Mouse (Mus musculus): ENCODE data around the gene Sarnp. TPM values are rescaled to one million over a fixed set of nuclear protein-coding genes. Genes with fewer than 3 reads are reported as not detected.

Gene Sarnp
- 233 and 234 TPM in 2 replicates for polyA plus RNA-seq (2014; fragmentation: Nextera tagmentation; extraction: Ambion mirVana)

DNA sequence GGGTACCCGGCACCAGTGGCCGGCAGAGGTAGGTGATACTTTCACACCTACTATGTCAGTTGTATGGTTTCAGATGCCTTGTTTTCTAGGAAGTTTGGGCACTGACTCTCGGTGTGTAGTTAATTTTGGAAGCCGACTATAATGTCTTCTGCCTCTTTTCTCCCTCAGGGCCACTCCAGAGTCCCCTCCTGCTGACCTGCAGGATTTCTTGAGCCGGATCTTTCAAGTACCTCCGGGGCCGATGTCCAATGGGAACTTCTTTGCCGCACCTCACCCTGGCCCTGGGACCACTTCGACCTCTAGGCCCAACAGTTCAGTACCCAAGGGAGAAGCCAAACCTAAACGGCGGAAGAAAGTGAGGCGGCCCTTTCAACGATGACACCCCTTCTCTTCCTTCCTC is at the start of gene Sarnp:
Gene Sarnp (plus strand): TSS at position 301 of the 400 bp plus-strand sequence.
- peaks cover 10% of the 10 kb centered on the region for H3K36me3 ChIP-seq (ENCODE audit: control insufficient read depth, insufficient read depth, low read length)
- 89% methylated on average over 13 of the region's 13 CpGs for WGBS
- no peaks in the 10 kb centered on the region for H3K27me3 ChIP-seq (ENCODE audit: control insufficient read depth, insufficient read depth, low read length)
- no peak for ATAC-seq (ENCODE audit: insufficient read depth, low FRiP score, low TSS enrichment)
- no peak within 1 kb of the TSS for H3K4me3 ChIP-seq (ENCODE audit: low read depth, low read length)
- no peak for DNase-seq (ENCODE audit: low spot score)
- H3K9me3 ChIP-seq (ENCODE audit: control insufficient read depth, low read length), result no peaks in the 10 kb centered on the region
- H3K4me1 ChIP-seq (ENCODE audit: control insufficient read depth, insufficient read depth, low read length), result no peaks in the 10 kb centered on the region
- H3K4me2 ChIP-seq (ENCODE audit: low read depth), result no peak within 1 kb of the TSS
- H3K9ac ChIP-seq (ENCODE audit: low read length), result no peak within 1 kb of the TSS
- no peak within 1 kb of the TSS for H3K27ac ChIP-seq (ENCODE audit: low read depth, low read length)

DNA sequence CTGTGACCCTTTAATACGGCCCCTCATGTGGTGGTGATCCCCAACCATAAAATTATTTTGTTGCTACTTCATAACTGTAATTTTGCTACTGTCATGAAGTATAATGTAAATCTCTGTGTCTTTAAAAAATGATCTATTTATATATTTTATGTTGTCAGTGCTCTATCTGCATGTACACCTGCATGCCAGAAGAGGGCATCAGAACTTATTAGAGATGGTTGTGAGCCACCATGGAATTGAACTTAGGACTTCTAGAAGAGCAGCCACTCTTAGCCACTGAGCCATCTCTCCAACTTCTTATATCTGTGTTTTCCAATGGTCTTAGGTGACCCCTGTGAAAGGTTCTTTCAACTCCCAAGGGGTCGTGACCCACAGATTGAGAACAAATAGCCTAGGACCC is 44.2 kb upstream of the Sarnp start:
- ATAC-seq (ENCODE audit: insufficient read depth, low FRiP score, low TSS enrichment) (no peak), DNase-seq (ENCODE audit: low spot score) (no peak)
- Histone ChIP-seq H3K4me3 (ENCODE audit: low read depth, low read length) (no peak overlapping the region), H3K27ac (ENCODE audit: low read depth, low read length) (no peak overlapping the region), H3K9ac (ENCODE audit: low read length) (no peak overlapping the region), H3K27me3 (ENCODE audit: control insufficient read depth, insufficient read depth, low read length) (no peaks in the 10 kb centered on the region), H3K9me3 (ENCODE audit: control insufficient read depth, low read length) (no peaks in the 10 kb centered on the region), H3K4me2 (ENCODE audit: low read depth) (no peak overlapping the region), H3K36me3 (ENCODE audit: control insufficient read depth, insufficient read depth, low read length) (no peaks in the 10 kb centered on the region), H3K4me1 (ENCODE audit: control insufficient read depth, insufficient read depth, low read length) (no peaks in the 10 kb centered on the region)
- WGBS, result 88% methylated on average over 2 of the region's 2 CpGs

DNA sequence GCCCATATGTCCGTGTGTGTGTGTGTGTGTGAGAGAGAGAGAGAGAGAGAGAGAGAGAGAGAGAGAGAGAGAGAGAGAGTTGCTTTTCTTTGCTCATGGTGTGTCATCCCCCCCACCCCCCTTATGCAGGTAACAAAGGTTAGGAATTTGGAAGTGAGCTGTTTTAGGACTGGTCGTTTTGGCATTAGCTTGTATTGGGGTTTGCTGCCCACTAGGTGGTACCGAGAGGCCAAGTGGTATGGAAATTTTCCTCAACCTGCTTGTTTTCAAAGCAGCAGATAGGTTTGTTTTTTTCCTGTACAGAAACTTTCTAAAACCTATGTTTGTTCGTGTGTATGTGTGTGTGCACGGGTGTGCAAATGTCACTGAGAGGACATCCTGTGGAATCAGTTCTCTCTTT is 43.4 kb upstream of the Sarnp start:
- H3K4me1 ChIP-seq (ENCODE audit: control insufficient read depth, insufficient read depth, low read length), result no peaks in the 10 kb centered on the region
- H3K4me2 ChIP-seq (ENCODE audit: low read depth), result no peak overlapping the region
- H3K27me3 ChIP-seq (ENCODE audit: control insufficient read depth, insufficient read depth, low read length), result no peaks in the 10 kb centered on the region
- H3K27ac ChIP-seq (ENCODE audit: low read depth, low read length), result no peak overlapping the region
- no peak overlapping the region for H3K9ac ChIP-seq (ENCODE audit: low read length)
- ATAC-seq (ENCODE audit: insufficient read depth, low FRiP score, low TSS enrichment) (no peak), DNase-seq (ENCODE audit: low spot score) (no peak)
- H3K4me3 ChIP-seq (ENCODE audit: low read depth, low read length), result no peak overlapping the region
- WGBS, result 34% methylated on average over 5 of the region's 5 CpGs
- H3K9me3 ChIP-seq (ENCODE audit: control insufficient read depth, low read length), result no peaks in the 10 kb centered on the region
- no peaks in the 10 kb centered on the region for H3K36me3 ChIP-seq (ENCODE audit: control insufficient read depth, insufficient read depth, low read length)

DNA sequence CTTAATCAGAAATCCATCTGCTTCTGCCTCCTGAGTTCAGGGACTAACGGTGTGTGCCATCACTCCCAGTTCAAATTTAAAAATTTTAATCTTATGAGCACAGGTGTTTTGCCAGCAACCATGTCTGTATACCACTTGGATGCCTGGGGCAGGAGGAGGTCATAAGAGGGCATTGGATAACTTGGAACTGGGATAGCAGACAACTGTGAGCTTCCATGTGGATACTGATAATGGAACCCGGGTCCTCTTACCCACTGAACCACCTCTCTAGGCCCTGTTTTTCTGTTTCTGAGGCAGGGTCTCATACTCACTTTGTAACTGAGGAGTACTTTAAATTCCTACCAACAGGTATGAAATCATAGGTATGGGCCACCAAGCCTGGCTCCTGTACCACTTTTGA is 38.7 kb upstream of the Sarnp start:
- Histone ChIP-seq H3K27me3 (ENCODE audit: control insufficient read depth, insufficient read depth, low read length) (no peaks in the 10 kb centered on the region), H3K27ac (ENCODE audit: low read depth, low read length) (no peak overlapping the region), H3K4me1 (ENCODE audit: control insufficient read depth, insufficient read depth, low read length) (no peaks in the 10 kb centered on the region), H3K9me3 (ENCODE audit: control insufficient read depth, low read length) (no peaks in the 10 kb centered on the region), H3K9ac (ENCODE audit: low read length) (no peak overlapping the region), H3K36me3 (ENCODE audit: control insufficient read depth, insufficient read depth, low read length) (no peaks in the 10 kb centered on the region), H3K4me2 (ENCODE audit: low read depth) (no peak overlapping the region), H3K4me3 (ENCODE audit: low read depth, low read length) (no peak overlapping the region)
- DNase-seq (ENCODE audit: low spot score) (no peak), ATAC-seq (ENCODE audit: insufficient read depth, low FRiP score, low TSS enrichment) (no peak)
- 90% methylated on average over 2 of the region's 2 CpGs for WGBS

DNA sequence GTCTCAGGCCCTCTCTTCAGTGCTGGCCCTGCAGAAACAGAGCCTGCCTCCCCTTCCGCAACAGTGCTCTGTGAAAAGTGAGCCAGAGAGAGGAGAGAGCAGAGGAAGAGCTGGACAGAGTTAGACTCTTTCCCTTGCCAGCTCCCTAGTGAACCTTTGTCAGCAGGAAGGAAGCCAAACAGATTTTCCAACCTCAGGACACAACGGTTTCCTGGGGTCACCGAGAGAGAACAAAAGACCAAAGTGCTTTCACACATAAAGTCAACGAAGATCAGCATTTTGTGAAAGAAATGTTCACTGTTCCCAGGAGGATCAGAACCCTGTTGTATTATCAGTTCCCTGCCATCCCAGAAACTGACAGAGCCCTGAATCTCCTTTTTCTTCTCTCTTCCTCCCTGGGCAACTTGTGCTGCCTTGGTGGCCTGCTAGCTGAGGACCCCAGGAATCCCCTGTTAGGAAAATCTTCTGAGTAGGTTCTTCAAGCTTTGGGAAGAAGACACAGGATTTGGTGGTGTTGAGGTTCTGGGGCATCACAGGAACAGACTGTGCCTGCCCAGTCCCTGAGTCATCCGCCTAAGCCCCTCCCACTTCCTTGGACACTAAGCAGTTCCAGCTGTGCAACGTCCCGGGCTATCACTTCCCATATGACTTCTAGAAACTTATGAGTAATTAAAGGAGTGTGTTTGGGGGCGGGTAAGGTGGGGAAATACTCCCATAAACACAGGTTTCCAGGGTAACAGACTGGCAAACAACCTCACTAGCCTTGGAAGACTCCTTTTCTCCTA is 37.9 kb upstream of the Sarnp start:
- Histone ChIP-seq H3K9me3 (ENCODE audit: control insufficient read depth, low read length) (no peaks in the 10 kb centered on the region; the same call in 1 of the 2 replicates), H3K4me1 (ENCODE audit: control insufficient read depth, insufficient read depth, low read length) (no peaks in the 10 kb centered on the region), H3K27me3 (ENCODE audit: control insufficient read depth, insufficient read depth, low read length) (no peaks in the 10 kb centered on the region), H3K4me3 (ENCODE audit: low read depth, low read length) (no peak overlapping the region), H3K27ac (ENCODE audit: low read depth, low read length) (no peak overlapping the region), H3K9ac (ENCODE audit: low read length) (no peak overlapping the region), H3K36me3 (ENCODE audit: control insufficient read depth, insufficient read depth, low read length) (no peaks in the 10 kb centered on the region), H3K4me2 (ENCODE audit: low read depth) (no peak overlapping the region)
- 42% methylated on average over 8 of the region's 8 CpGs for WGBS
- no peak for ATAC-seq (ENCODE audit: insufficient read depth, low FRiP score, low TSS enrichment)
- peak; percentile 17 for DNase-seq (ENCODE audit: low spot score)

DNA sequence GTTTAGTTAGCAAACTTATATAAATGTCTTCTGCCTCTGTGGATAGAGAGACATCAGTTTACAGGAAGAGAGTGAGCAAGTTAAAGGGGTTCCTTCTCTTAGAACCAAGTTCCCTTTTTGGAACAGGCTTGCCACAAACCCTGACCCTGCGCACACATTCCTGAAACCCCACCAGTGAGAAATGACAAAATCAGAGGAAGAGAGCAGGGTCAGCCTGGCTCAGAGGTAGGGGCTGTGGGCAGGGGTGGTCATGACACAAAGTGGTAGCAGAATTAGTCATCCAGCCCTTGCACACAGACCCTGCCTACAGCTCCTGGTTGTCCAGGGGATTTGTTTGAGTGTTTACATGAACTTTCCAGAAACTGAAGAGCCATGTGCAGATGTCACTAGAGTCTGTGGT is 36.9 kb upstream of the Sarnp start:
- H3K9me3 ChIP-seq (ENCODE audit: control insufficient read depth, low read length), result no peaks in the 10 kb centered on the region; the same call in 1 of the 2 replicates

DNA sequence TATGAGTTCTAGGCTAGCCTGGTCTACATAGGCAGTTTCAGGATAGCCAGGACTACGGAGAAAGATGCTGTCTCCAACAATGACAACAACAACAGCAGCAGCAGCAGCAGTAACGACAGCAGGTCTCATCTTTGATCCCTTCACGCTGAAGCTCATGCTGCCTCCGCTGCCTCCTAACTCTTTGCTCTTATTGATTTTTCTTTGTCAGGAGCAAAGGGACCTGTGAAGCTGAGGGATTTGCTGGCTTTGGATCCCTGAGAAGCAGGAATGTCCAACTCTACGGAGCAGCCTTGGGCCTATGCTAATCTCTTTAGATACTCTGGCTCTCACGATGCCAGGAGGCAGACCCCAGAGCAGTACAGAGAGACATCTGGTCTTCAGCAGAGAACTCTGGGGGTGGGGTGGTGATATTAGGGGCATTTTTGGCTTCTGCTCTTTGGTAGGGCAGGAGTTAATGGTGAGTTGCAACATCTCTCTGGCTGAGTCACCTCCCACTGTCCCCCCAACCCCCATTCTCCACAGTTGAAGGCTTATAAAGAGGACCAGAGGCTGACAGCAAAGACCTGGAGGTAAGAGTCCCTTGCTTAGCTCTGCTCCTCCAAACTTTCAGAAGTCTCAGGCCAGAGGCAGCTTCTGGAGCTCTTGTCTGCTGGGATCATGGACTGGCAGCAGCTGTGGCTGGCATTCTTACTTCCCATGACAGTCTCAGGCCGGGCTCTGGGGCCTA is 26.6 kb upstream of the Sarnp start, which contains the start of gene Mmp19:
Gene Mmp19 (plus strand): TSS at position 513 of the 727 bp plus-strand sequence.
- no peak for DNase-seq (ENCODE audit: low spot score)
- H3K4me2 ChIP-seq (ENCODE audit: low read depth), result no peak within 1 kb of the TSS
- H3K4me3 ChIP-seq (ENCODE audit: low read depth, low read length), result no peak within 1 kb of the TSS
- H3K27me3 ChIP-seq (ENCODE audit: control insufficient read depth, insufficient read depth, low read length), result no peaks in the 10 kb centered on the region
- H3K9me3 ChIP-seq (ENCODE audit: control insufficient read depth, low read length), result no peaks in the 10 kb centered on the region
- H3K9ac ChIP-seq (ENCODE audit: low read length), result no peak within 1 kb of the TSS
- H3K27ac ChIP-seq (ENCODE audit: low read depth, low read length), result no peak within 1 kb of the TSS
- 75% methylated on average over 7 of the region's 7 CpGs for WGBS
- ATAC-seq (ENCODE audit: insufficient read depth, low FRiP score, low TSS enrichment), result no peak
- H3K36me3 ChIP-seq (ENCODE audit: control insufficient read depth, insufficient read depth, low read length), result no peaks in the 10 kb centered on the region
- no peaks in the 10 kb centered on the region for H3K4me1 ChIP-seq (ENCODE audit: control insufficient read depth, insufficient read depth, low read length)

More for the DNA sequence above, 36.9 kb upstream of the Sarnp start:
- DNase-seq (ENCODE audit: low spot score) (no peak), ATAC-seq (ENCODE audit: insufficient read depth, low FRiP score, low TSS enrichment) (no peak)
- H3K9ac ChIP-seq (ENCODE audit: low read length), result no peak overlapping the region
- no peak overlapping the region for H3K4me2 ChIP-seq (ENCODE audit: low read depth)
- no peaks in the 10 kb centered on the region for H3K36me3 ChIP-seq (ENCODE audit: control insufficient read depth, insufficient read depth, low read length)
- no peak overlapping the region for H3K4me3 ChIP-seq (ENCODE audit: low read depth, low read length)
- 100% methylated on average over 1 of the region's 1 CpGs for WGBS
- no peaks in the 10 kb centered on the region for H3K4me1 ChIP-seq (ENCODE audit: control insufficient read depth, insufficient read depth, low read length)
- no peak overlapping the region for H3K27ac ChIP-seq (ENCODE audit: low read depth, low read length)
- no peaks in the 10 kb centered on the region for H3K27me3 ChIP-seq (ENCODE audit: control insufficient read depth, insufficient read depth, low read length)

DNA sequence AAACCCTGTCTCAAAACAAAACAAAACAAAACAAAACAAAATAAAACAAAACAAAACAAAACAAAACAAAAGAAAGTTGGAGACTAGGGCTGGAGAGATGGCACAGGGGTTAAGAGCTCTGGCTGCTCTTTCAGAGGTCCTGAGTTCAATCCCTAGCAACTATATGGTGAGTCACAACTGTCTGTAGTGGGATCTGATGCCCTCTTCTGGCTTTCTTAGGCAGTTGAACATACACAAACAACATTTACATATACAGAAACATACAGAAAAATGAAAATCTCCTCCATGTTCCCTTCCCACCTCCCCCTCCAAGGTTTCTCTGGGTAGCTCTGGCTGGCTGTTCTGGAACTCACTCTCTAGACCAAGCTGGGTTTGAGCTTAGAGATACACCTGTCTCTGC is 25.1 kb upstream of the Sarnp start:
- H3K4me3 ChIP-seq (ENCODE audit: low read depth, low read length), result no peak overlapping the region
- H3K9ac ChIP-seq (ENCODE audit: low read length), result no peak overlapping the region
- no peak overlapping the region for H3K4me2 ChIP-seq (ENCODE audit: low read depth)
- no peaks in the 10 kb centered on the region for H3K4me1 ChIP-seq (ENCODE audit: control insufficient read depth, insufficient read depth, low read length)
- no peak overlapping the region for H3K27ac ChIP-seq (ENCODE audit: low read depth, low read length)
- DNase-seq (ENCODE audit: low spot score) (no peak), ATAC-seq (ENCODE audit: insufficient read depth, low FRiP score, low TSS enrichment) (no peak)
- no peaks in the 10 kb centered on the region for H3K9me3 ChIP-seq (ENCODE audit: control insufficient read depth, low read length)
- H3K27me3 ChIP-seq (ENCODE audit: control insufficient read depth, insufficient read depth, low read length), result no peaks in the 10 kb centered on the region
- no peaks in the 10 kb centered on the region for H3K36me3 ChIP-seq (ENCODE audit: control insufficient read depth, insufficient read depth, low read length)

DNA sequence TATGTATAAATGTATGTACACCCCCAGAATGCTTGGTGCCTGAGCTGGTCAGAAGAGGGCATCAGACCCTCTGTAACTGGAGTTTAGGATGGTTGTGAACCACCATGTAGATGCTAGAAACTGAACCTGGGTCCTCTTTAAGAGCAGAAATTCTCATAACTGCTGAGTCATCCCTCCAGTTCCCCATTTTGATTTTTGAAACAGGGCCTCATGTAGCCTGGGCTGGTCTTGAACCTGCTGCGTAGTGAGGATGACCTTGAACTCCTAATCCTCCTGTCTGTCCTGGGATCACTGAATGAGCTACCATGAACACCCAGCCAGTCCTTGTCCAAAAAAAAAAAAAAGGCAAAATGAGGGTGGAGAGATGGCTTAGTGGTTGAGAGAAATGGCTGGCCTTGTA is 23.9 kb upstream of the Sarnp start:
- 93% methylated on average over 1 of the region's 1 CpGs for WGBS
- H3K4me1 ChIP-seq (ENCODE audit: control insufficient read depth, insufficient read depth, low read length), result no peaks in the 10 kb centered on the region

More for the DNA sequence above, 23.9 kb upstream of the Sarnp start:
- no peak for ATAC-seq (ENCODE audit: insufficient read depth, low FRiP score, low TSS enrichment)
- no peak for DNase-seq (ENCODE audit: low spot score)
- H3K4me2 ChIP-seq (ENCODE audit: low read depth), result no peak overlapping the region
- no peak overlapping the region for H3K27ac ChIP-seq (ENCODE audit: low read depth, low read length)
- no peaks in the 10 kb centered on the region for H3K27me3 ChIP-seq (ENCODE audit: control insufficient read depth, insufficient read depth, low read length)
- H3K4me3 ChIP-seq (ENCODE audit: low read depth, low read length), result no peak overlapping the region
- no peaks in the 10 kb centered on the region for H3K9me3 ChIP-seq (ENCODE audit: control insufficient read depth, low read length)
- H3K36me3 ChIP-seq (ENCODE audit: control insufficient read depth, insufficient read depth, low read length), result no peaks in the 10 kb centered on the region
- H3K9ac ChIP-seq (ENCODE audit: low read length), result no peak overlapping the region
